Mouse (Mus musculus) gastrocnemius, postnatal 4 days (tissue): ENCODE measurements around the gene 9930021J03Rik. TPM values are rescaled to one million over a fixed set of nuclear protein-coding genes. Genes with fewer than 3 reads are reported as not detected.

ENCODE experiments used
- DNase-seq, 2 experiments: peaks; one replicate each; pipeline ENCODE4 v3.0.0; 2021 to 2022; ENCODE audit warnings: low spot score in 2 of 2, mixed read lengths in 2 of 2
- long read RNA-seq, 2 experiments: library from polyadenylated mRNA; stranded (forward); transcript quantifications; one replicate each; pipeline ENCODE4 v2.0.0; 2021
- total RNA-seq, 2 experiments: library from RNA; stranded (reverse); gene quantifications; 2 replicates each; pipeline ENCODE4 v1.2.3; 2021

Gene 9930021J03Rik
- 10 to 100 TPM; 19.2 to 22.3 TPM for total RNA-seq
- long read RNA-seq, experiment 1, partial matches to known transcripts, result 4 of 4 reads
- long read RNA-seq, experiment 1, other reads (novel, unspliced or antisense), result 0 of 4 reads
- long read RNA-seq, experiment 2, full-length matches to known transcripts, result 1 of 6 reads
- long read RNA-seq, experiment 2, partial matches to known transcripts, result 3 of 6 reads
- long read RNA-seq, experiment 2, other reads (novel, unspliced or antisense), result 2 of 6 reads

DNA sequence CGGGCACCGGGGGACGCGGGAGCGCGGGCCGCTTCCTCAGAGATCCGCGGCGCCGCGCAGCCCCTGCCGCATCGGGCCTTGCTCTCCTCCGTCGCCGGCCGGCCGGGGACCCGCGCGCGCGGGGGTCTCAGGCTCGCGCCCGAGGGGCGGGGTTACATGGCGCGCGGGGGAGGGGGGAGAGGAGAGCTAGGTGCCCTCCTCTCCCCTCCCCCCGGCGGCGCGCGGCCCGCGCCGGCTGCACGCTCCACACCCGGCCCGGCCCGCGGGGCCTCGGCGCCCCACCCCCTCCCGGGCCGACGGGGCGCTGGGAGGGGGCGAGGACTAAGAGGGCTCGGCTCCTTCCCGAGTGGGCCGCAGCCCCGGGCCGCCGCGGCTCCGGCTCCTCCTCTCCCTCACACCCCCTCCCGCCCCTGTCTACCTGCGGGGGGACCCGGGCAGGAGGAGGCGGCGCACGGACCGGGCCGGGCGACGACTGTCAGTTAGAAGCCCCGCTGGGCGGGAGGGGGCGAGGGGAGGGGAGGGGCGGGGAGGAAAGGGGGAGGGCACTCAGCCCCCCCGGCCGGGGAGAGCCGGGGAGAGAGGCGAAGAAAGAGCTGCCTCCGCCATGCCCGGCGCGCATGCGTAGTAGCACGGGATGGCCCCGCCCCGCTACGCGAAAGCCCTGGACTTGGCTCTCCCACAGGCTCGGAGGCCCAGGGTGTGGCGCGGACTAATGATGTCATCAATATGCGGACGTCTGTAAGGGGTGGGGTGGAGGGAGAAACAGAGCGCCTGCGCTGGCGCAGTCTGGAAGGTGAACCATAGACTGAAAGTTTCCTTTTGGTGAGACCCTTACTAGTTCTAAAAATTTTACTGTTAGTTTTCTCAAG lies at the start of gene 9930021J03Rik:
9930021J03Rik (minus strand) TSS at position 73 of the 869 bp plus-strand sequence.
- peak; percentile 98 to 99 for DNase-seq

DNA sequence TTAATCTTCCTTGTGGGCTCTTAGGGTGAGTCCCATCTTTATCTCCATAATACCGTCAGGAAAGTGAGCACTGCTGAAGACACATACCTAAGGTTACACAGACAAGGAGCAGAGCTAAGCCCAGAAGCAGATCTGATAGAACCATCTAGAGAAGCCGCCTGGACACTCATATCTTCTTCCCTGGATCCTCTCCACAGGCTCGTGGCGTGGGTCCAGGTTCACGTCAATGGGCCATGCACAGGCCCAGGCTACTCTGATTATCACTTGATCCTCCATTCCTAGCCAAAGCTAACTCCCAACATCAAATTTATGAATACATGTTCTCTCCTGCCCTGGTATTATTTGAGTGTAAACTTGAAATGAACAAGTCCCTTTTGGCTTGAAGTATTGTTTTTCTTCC lies 47.9 kb upstream of the 9930021J03Rik start:
- DNase-seq, result no peak

- DNase-seq, result no peak
These were observed 45.4 kb upstream of the 9930021J03Rik start for GRCm38 (mm10) chr19:29851036-29851690.

GRCm38 (mm10) chr19:29849924-29850551 lies 44.2 kb upstream of the 9930021J03Rik start:
- no peak for DNase-seq

DNA sequence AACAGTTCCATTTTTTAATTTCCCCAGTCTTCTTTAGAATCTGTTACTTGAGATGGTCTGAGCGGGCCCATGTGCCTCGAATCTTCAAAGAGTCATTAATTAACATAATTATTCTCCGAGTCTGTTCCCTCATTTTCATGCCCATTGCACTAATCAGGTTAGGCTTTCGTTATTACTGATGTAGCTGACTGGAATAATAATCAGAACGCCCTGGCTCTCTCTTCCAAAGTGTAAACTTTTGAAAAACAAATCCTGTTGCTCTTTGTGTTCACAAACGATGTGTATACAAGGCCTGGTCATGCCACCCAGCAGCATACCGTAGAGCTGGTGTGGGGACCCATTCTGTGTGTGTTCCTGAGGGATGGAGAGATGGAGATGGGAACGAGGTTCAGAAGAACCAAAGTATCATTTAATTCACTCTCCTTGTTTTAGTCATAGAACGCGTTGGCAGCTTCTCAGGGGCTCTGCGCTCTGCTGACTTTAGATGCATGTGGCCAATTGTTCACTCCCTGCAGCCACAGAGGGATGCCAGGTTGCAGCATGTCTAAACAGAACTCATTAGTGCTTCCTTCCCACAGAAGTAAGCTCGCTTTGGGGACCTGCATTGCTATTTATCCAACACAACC lies 38.4 kb upstream of the 9930021J03Rik start:
- peak in 1 of 2 experiments; percentile 19 for DNase-seq

GRCm38 (mm10) chr19:29843641-29844035 lies 37.8 kb upstream of the 9930021J03Rik start:
- peak in 1 of 2 experiments; percentile 18 for DNase-seq

GRCm38 (mm10) chr19:29842973-29843372 lies 37.2 kb upstream of the 9930021J03Rik start:
- no peak for DNase-seq

DNA sequence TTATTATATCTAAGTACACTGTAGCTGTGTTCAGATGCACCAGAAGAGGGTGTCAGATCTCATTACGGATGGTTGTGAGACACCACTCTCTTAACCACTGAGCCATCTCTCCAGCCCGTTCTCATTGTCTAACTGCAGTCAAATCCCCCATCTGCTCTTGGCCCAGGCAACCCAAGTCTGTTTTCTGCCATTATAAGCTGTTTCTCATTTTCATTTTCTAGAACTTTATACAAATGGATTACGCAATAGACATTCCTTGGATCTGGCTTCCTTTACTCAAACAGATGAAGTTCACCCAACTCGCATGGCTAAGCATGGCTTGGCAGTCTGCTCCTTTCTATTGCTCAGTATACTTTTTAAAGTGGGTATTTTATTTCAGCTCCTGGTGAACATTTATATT lies 34.9 kb upstream of the 9930021J03Rik start:
- no peak for DNase-seq

GRCm38 (mm10) chr19:29838636-29839135 lies 32.9 kb upstream of the 9930021J03Rik start:
- DNase-seq, result no peak

GRCm38 (mm10) chr19:29838171-29838570 lies 32.4 kb upstream of the 9930021J03Rik start:
- DNase-seq, result no peak

DNA sequence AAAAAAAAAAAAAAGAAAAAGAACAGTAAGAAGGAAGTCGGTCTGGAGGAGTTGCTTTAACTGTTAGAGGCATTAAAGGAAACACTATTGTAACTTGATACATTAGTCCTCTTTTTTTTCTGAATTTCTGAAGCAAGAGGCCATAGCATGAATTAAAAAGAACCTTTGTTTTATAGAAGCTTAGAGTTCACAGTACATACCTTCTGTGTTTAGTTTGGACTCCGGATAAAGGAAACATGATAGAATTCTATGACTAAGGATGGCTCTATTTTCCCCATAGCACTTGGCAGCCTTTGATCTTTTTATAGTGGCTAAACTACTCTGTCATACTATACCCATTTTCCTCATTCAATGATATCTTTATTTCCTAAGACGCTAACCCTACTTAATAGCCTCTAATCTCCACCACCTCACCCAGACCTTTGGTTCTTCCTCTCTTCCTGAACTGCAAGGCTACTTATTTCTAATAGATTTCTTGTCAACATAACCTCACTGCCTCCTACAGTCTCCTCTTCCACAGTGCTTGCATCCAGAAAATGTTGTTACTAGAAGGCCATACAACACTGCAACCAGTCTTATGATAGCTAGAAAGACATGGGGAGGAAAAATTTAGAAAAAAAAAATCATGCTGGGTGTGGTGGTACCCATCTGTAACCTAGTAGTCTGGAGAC lies 29.7 kb upstream of the 9930021J03Rik start:
- no peak for DNase-seq

GRCm38 (mm10) chr19:29830911-29831310 lies 25.1 kb upstream of the 9930021J03Rik start:
- DNase-seq, result no peak

GRCm38 (mm10) chr19:29828558-29828957 lies 22.8 kb upstream of the 9930021J03Rik start:
- no peak for DNase-seq

DNA sequence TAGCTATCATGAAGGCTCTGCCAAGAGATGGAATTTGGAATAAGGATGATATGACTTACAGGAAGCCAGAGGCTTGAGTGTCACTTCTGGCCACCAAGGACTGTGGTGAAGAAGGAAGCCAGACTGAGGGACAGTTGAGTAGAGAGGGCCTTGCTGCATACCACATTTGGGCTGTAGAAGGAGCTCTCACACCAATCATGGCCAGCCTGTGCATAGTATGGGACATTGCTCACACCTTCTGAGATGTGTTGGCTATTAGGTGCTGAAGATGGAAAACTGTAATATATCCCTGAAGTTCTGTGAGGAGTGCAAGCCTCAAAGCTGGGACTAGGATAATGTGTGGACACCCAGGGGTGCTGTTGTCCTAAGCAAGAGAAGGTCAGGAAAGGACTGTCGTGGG lies 20.9 kb upstream of the 9930021J03Rik start:
- no peak for DNase-seq

GRCm38 (mm10) chr19:29825003-29825402 lies 19.2 kb upstream of the 9930021J03Rik start:
- no peak for DNase-seq

GRCm38 (mm10) chr19:29824034-29824700 lies 18.4 kb upstream of the 9930021J03Rik start:
- peak; percentile 28 to 59 for DNase-seq

DNA sequence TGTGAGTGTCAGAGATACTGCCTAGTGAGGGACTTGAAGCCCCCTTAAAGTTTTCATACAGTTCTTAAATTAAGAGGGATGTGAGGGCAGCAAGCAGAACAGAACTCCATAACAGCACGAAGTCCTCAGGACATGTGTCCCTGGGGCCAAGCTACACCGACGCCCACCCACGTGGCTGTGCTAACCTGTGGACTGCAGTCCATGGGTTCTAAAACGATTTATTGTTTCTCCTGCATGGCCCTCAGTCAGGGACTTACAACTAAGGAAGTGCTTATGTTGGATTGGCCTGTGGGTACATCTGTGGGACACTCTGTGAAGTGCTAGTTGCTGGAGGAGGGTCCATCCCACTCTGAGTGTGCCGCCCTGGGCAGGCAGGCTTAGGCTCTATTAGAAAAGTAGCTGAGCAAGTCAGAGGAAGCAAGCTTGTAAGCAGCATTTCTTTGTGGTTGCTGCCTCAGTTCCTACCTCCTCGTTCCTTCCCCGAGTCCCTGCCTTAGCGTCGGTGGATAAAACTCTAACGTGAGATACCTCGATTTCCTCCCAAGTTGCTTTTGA lies 17.7 kb upstream of the 9930021J03Rik start:
- no peak for DNase-seq

- no peak for DNase-seq
These were observed 15.2 kb upstream of the 9930021J03Rik start for GRCm38 (mm10) chr19:29820966-29821365.
